Mouse (Mus musculus): ENCODE data around the gene Pcmt1.
A peak's percentile ranks its signal among the peaks of the same experiment; 100 is the strongest.
"Not testable (repeated sequence)": the region's sequence is repeated elsewhere in the genome, so short reads cannot be mapped to it uniquely, and the experiment has no call there.

The Pcmt1 gene

DNA sequence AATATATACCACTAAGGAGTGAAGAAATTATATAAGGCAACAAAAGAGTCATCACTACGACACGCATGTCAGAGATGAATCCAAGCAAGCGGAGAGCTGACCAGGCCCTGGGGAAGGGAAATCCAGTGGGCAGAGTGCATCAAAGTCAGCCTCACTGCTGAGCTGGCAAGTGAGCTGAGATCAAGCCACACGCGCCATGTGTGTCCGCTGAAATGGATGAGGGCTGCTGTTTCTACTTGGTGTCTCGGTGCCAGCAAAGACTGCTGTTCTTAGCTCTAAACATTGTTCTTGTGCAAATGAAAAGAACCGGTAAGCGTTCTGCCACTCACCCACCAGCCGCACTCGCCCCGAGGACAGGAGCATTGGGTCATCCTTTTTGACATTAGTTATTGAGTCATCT is 40.6 kb downstream of the Pcmt1 start:
- DNase-seq = no peak

DNA sequence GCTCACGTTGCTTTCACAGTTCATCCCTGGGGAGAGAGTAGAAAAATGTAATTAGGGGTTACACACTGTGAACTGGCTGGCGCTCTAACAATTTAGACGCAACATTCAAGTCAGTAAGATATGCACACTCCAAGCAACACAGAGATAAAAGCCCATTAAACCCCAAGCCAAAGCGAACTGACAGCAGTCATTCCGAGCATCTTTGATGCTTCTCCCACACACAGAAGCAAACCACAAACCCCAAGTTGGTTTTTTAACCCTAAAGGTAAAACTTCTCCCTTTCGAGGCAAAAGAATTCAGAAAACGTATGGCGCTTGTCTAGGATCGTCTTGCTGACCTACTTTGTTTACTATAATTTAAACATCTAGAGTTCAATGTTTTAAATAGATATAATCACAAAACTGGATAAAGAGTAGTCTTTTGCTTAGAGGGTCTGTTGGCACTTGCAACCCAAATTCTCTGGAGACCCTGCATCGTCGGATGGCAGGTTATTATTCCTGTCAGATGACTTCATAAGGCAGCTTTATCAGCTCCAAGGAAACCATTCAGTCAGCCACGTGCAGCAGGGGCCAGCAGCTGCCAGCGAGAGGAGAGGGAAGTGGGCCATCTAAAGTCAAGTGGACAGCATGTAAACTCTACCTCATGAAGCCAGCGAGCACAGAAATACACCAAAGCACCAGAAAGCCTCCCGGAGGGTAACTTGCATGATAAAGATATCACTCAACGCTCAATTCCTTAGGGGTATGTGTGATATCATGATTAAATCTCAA is 49.8 kb downstream of the Pcmt1 start:
- no peak for DNase-seq

- no peak for DNase-seq
Observed at GRCm38 (mm10) chr10:7630286-7630685, 50.6 kb downstream of the Pcmt1 start.

GRCm38 (mm10) chr10:7629092-7629491 is 51.8 kb downstream of the Pcmt1 start:
- DNase-seq = no peak

- no peak for DNase-seq
Observed at GRCm38 (mm10) chr10:7623861-7624518, 56.9 kb downstream of the Pcmt1 start.

GRCm38 (mm10) chr10:7622378-7622777 is 58.6 kb downstream of the Pcmt1 start:
- no peak for DNase-seq

GRCm38 (mm10) chr10:7620723-7621122 is 60.2 kb downstream of the Pcmt1 start:
- DNase-seq = no peak

DNA sequence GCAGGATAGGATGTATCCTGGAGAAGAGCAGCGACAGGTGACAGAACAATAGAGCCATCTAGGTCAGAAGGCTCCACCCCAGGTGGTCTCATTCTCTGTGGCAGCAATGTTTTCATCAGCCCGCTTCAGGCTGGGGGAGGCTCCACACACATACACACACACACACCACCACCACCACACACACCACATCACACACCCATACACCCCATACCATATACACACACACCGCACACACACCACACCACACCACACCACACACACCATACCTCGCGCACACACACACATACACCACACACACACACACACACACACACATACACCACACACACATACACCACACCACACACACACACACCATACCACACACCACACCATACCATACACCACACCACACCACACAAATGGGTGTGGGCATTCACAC is 61.1 kb downstream of the Pcmt1 start:
- DNase-seq = no peak

GRCm38 (mm10) chr10:7617556-7617955 is 63.4 kb downstream of the Pcmt1 start:
- not testable (repeated sequence) for DNase-seq

GRCm38 (mm10) chr10:7617146-7617545 is 63.8 kb downstream of the Pcmt1 start:
- not testable (repeated sequence) for DNase-seq

DNA sequence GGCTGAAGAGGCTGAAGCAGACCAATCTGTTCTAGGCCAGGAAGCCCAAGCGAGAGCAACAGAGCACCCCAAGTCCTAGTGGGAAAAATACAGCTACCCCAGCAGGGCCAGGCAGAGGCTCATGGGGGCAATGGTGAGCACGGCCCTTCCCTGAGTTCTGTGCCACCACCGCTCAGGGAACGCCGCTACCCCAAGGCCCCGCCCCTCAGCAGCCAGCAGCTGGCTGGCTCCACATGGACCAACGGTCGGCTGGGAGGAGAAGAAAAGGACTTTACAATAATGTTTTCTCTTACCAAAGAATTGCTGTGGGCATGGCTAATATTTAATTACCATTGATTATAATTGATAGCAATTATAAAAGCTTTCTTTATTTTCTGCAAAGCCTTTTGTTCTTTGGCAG is 66.1 kb downstream of the Pcmt1 start:
- no peak for DNase-seq

GRCm38 (mm10) chr10:7612210-7612609 is 68.7 kb downstream of the Pcmt1 start:
- DNase-seq = not testable (repeated sequence)

GRCm38 (mm10) chr10:7611647-7612046 is 69.3 kb downstream of the Pcmt1 start:
- DNase-seq = no peak

GRCm38 (mm10) chr10:7608611-7609010 is 72.3 kb downstream of the Pcmt1 start:
- no peak for DNase-seq

GRCm38 (mm10) chr10:7606437-7606836 is 74.5 kb downstream of the Pcmt1 start:
- no peak for DNase-seq

- DNase-seq = no peak
Observed at GRCm38 (mm10) chr10:7605168-7605567, 75.8 kb downstream of the Pcmt1 start.

- peak; percentile 61 to 68 for DNase-seq
Observed at GRCm38 (mm10) chr10:7600647-7601046, 80.3 kb downstream of the Pcmt1 start.

- no peak for DNase-seq
Observed at GRCm38 (mm10) chr10:7598177-7598576, 82.8 kb downstream of the Pcmt1 start.

DNA sequence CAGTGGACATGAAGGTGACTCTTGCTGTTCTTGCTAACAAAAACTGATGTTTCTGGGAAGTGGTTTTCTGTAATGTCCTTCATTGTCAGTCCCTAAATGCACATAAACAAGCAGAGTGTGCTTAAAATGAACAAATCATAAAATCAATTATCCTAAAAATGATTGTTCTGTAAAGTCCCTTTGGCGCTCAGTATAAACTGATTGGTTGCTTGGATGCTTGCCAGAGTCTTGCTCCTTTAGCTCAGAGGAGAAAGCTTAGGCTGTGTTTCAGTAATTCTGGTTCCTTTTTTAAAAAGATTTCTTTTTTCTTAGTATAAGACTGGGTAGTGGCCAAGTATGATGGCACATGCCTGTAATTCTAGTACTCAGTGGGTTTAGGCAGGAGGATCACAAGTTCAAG is 84.7 kb downstream of the Pcmt1 start:
- no peak for DNase-seq

GRCm38 (mm10) chr10:7594797-7595196 is 86.1 kb downstream of the Pcmt1 start:
- DNase-seq = no peak

- DNase-seq = no peak
Observed at GRCm38 (mm10) chr10:7590792-7591191, 90.1 kb downstream of the Pcmt1 start.

DNA sequence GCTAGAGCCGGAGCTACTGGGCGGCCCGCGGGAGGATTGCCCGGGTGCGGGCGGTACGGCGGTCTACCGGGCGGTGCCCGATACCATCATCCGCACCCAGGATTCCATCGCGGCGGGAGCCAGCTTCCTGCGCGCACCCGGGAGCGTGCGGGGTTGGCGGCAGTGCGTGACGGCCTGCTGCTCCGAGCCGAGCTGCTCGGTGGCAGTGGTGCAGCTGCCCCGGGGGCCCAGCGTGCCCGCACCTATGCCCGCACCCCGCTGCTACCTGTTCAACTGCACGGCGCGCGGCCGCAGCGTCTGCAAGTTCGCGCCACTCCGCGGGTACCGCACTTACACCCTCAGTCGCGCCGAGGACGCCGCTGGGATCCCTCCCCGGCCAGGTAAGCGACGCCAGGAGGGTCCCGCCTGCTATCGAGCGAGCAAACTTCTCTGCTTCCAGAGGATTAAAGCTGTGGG is 90.7 kb downstream of the Pcmt1 start:
- DNase-seq = no peak

- peak; percentile 89 to 90 for DNase-seq
Observed at GRCm38 (mm10) chr10:7589592-7590233, 91.2 kb downstream of the Pcmt1 start, which contains the start of gene Lrp11. Gene Lrp11, plus strand, starts transcription at chr10:7589800.

- DNase-seq = no peak
Observed at GRCm38 (mm10) chr10:7586771-7587170, 94.2 kb downstream of the Pcmt1 start.

All from lung, adult 18-20 months (tissue).